ENCODE assay signal across 40 mouse cellular contexts in genomic region chr16:58658668-58659067, GRCm38 (mm10). TPM values are rescaled to one million over a fixed set of nuclear protein-coding genes. Genes with fewer than 3 reads are reported as not detected.
A peak's percentile ranks its signal among the peaks of the same experiment; 100 is the strongest.
DNase-seq lines count a peak whose midpoint lies in the region; ATAC-seq and TF ChIP-seq lines count a peak whose summit lies in the region.
"Had no signal": no experiment of that assay in that cellular context is flagged by ENCODE, and none has a peak within 500 bp of the region (broad histone marks: within the 10 kb centered on the region; RNA-seq: fewer than 3 reads in every experiment).

No protein-coding gene starts in this region.

- no peaks in the 10 kb centered on the region for H3K27me3 ChIP-seq in midbrain, embryonic 10.5 days (ENCODE audit: low read depth, poor library complexity, severe bottlenecking)
- H3K27me3 ChIP-seq in midbrain, embryonic 13.5 days, result no peaks in the 10 kb centered on the region
- no peaks in the 10 kb centered on the region for H3K27me3 ChIP-seq in liver, embryonic 12.5 days (replicated peaks)
- no peaks in the 10 kb centered on the region for H3K27me3 ChIP-seq in liver, postnatal 0 days (ENCODE audit: insufficient read depth, low read length)
- H3K27me3 ChIP-seq: embryonic facial prominence, embryonic 12.5 days; forebrain, embryonic 12.5 days; heart, embryonic 13.5 days had no signal

- ATAC-seq in midbrain, embryonic 13.5 days, result no peak
- peak; percentile 72 for ATAC-seq in liver, embryonic 12.5 days
- ATAC-seq in liver, postnatal 0 days, result peak; percentile 46
- ATAC-seq: activated CD4-positive, CD25-positive, alpha-beta regulatory T cell, adult 4 months; forebrain, postnatal 0 days; hindbrain, embryonic 16.5 days; lung, postnatal 0 days; midbrain, embryonic 16.5 days had no signal

- H3K9ac ChIP-seq in midbrain, embryonic 13.5 days (replicated peaks), result no peak overlapping the region
- peak overlapping the region; percentile 51; the same call in 1 of the 2 replicates for H3K9ac ChIP-seq in liver, embryonic 12.5 days
- H3K9ac ChIP-seq in liver, postnatal 0 days (replicated peaks), result 0 out of 2 replicates have a peak overlapping the region, but pooled peaks have one; percentile 3
- H3K9ac ChIP-seq: embryonic facial prominence, embryonic 12.5 days; forebrain, embryonic 12.5 days; forebrain, postnatal 0 days; heart, embryonic 13.5 days had no signal

- H3K4me2 ChIP-seq in midbrain, embryonic 13.5 days (replicated peaks), result no peak overlapping the region
- peak overlapping the region; percentile 56 for H3K4me2 ChIP-seq in liver, embryonic 12.5 days
- H3K4me2 ChIP-seq in liver, postnatal 0 days (ENCODE audit: low read depth, low read length), result peak overlapping the region; percentile 38; the same call in 1 of the 2 replicates
- H3K4me2 ChIP-seq: embryonic facial prominence, embryonic 12.5 days; forebrain, embryonic 12.5 days; heart, embryonic 13.5 days had no signal

- no peaks in the 10 kb centered on the region for H3K36me3 ChIP-seq in midbrain, embryonic 10.5 days
- H3K36me3 ChIP-seq in midbrain, embryonic 13.5 days, result no peaks in the 10 kb centered on the region
- no peaks in the 10 kb centered on the region for H3K36me3 ChIP-seq in liver, embryonic 12.5 days
- H3K36me3 ChIP-seq in liver, postnatal 0 days (replicated peaks; ENCODE audit: insufficient read depth, low read length), result no peaks in the 10 kb centered on the region
- H3K36me3 ChIP-seq: embryonic facial prominence, embryonic 12.5 days; forebrain, embryonic 12.5 days; heart, embryonic 13.5 days had no signal

- H3K4me3 ChIP-seq in midbrain, embryonic 10.5 days, result no peak overlapping the region
- H3K4me3 ChIP-seq in midbrain, embryonic 13.5 days (replicated peaks), result no peak overlapping the region
- no peak overlapping the region; the same call in 1 of the 2 replicates for H3K4me3 ChIP-seq in liver, embryonic 12.5 days
- no peak overlapping the region for H3K4me3 ChIP-seq in liver, postnatal 0 days (ENCODE audit: low read depth, low read length)
- H3K4me3 ChIP-seq: embryonic facial prominence, embryonic 12.5 days; forebrain, embryonic 12.5 days; heart, embryonic 13.5 days had no signal

- H3K9me3 ChIP-seq in midbrain, embryonic 10.5 days (replicated peaks), result no peaks in the 10 kb centered on the region
- no peaks in the 10 kb centered on the region for H3K9me3 ChIP-seq in midbrain, embryonic 13.5 days
- no peaks in the 10 kb centered on the region for H3K9me3 ChIP-seq in liver, embryonic 12.5 days (replicated peaks)
- H3K9me3 ChIP-seq in liver, postnatal 0 days (ENCODE audit: low read length), result no peaks in the 10 kb centered on the region
- H3K9me3 ChIP-seq: embryonic facial prominence, embryonic 12.5 days; forebrain, embryonic 12.5 days; heart, embryonic 13.5 days had no signal

- peak; percentile 71 for TF ChIP-seq EP300 in liver, postnatal 0 days (IDR thresholded peaks at IDR 0.05; ENCODE audit: low read depth)

- WGBS in midbrain, embryonic 10.5 days, result 89% methylated on average over 6 of the region's 6 CpGs
- WGBS in midbrain, embryonic 13.5 days, result 92% methylated on average over 6 of the region's 6 CpGs
- 54% methylated on average over 6 of the region's 6 CpGs for WGBS in liver, embryonic 12.5 days (ENCODE audit: insufficient replicate concordance)
- 72% methylated on average over 6 of the region's 6 CpGs for WGBS in liver, postnatal 0 days (ENCODE audit: insufficient replicate concordance)

- peak; percentile 74 for DNase-seq in heart, adult 11 months
- DNase-seq in heart, adult 8-10 months (ENCODE audit: low spot score), result no peak
- peak; percentile 8 for DNase-seq in midbrain, embryonic 10.5 days (ENCODE audit: low spot score)
- DNase-seq in liver, postnatal 0 days, result no peak
- DNase-seq in lung, postnatal 25 days (ENCODE audit: low spot score), result no peak
- no peak for DNase-seq in urinary bladder, postnatal 4 days (ENCODE audit: low spot score in 2 of 2)
- DNase-seq: adrenal gland, adult 8-10 months; cerebellum, adult 8-10 months; embryo, embryonic 11 days; forebrain, postnatal 0 days; gastrocnemius, postnatal 10 days; heart, postnatal 10 days; kidney, adult 9 months; kidney, postnatal 10 days; layer of hippocampus, postnatal 36 days; right cerebral cortex, postnatal 25 days; thymus, adult 2 months; thymus, postnatal 36 days had no signal

- no peak for TF ChIP-seq CTCF in liver, postnatal 0 days (IDR thresholded peaks at IDR 0.05; ENCODE audit: low read depth)

- H3K27ac ChIP-seq in midbrain, embryonic 10.5 days (replicated peaks), result no peak overlapping the region
- no peak overlapping the region for H3K27ac ChIP-seq in midbrain, embryonic 13.5 days
- H3K27ac ChIP-seq in liver, embryonic 12.5 days, result peak overlapping the region; percentile 85
- H3K27ac ChIP-seq in liver, postnatal 0 days (ENCODE audit: low read depth), result peak overlapping the region; percentile 64
- H3K27ac ChIP-seq: embryonic facial prominence, embryonic 12.5 days; forebrain, embryonic 12.5 days; heart, embryonic 13.5 days had no signal

- no peaks in the 10 kb centered on the region for H3K4me1 ChIP-seq in midbrain, embryonic 10.5 days
- no peaks in the 10 kb centered on the region for H3K4me1 ChIP-seq in midbrain, embryonic 13.5 days (replicated peaks)
- peaks cover 72% of the 10 kb centered on the region for H3K4me1 ChIP-seq in liver, embryonic 12.5 days
- peaks cover 36% of the 10 kb centered on the region for H3K4me1 ChIP-seq in liver, postnatal 0 days (ENCODE audit: insufficient read depth)
- H3K4me1 ChIP-seq: embryonic facial prominence, embryonic 12.5 days; forebrain, embryonic 12.5 days; heart, embryonic 13.5 days had no signal

RNA-seq across cellular contexts. Expression of gene Cpox, which starts 11.4 kb away (rescaled TPM):
- 10 to 100 TPM; 39.1 to 46.8 (median 41.3) TPM for total RNA-seq in heart, adult 8-10 months (2022)
- 20.6 and 24.1 TPM in 2 replicates for polyA plus RNA-seq in midbrain, embryonic 10.5 days (2016; fragmentation: Nextera tagmentation; extraction: Ambion mirVana)
- 7.1 and 10.6 TPM in 2 replicates for polyA plus RNA-seq in midbrain, embryonic 13.5 days (2015; fragmentation: Nextera tagmentation; extraction: Ambion mirVana)
- polyA plus RNA-seq in liver, embryonic 12.5 days (2016; fragmentation: Nextera tagmentation; extraction: Ambion mirVana), result 692 and 703 TPM in 2 replicates
- 178 and 189 TPM in 2 replicates for polyA plus RNA-seq in liver, postnatal 0 days (2015; fragmentation: Nextera tagmentation; extraction: Ambion mirVana)

RNA-seq across cellular contexts. Expression of gene E330017A01Rik, which starts 20.1 kb away (rescaled TPM):
- total RNA-seq in heart, adult 8-10 months (2022), result not detected
- polyA plus RNA-seq in midbrain, embryonic 10.5 days (2016; fragmentation: Nextera tagmentation; extraction: Ambion mirVana), result not detected in 2 replicates
- not detected in 2 replicates for polyA plus RNA-seq in midbrain, embryonic 13.5 days (2015; fragmentation: Nextera tagmentation; extraction: Ambion mirVana)
- polyA plus RNA-seq in liver, embryonic 12.5 days (2016; fragmentation: Nextera tagmentation; extraction: Ambion mirVana), result not detected in 2 replicates
- polyA plus RNA-seq in liver, postnatal 0 days (2015; fragmentation: Nextera tagmentation; extraction: Ambion mirVana), result not detected in 2 replicates
- total RNA-seq: adrenal gland, adult 8-10 months; adrenal gland, postnatal 4 days; ES-E14; forebrain, postnatal 0 days; gastrocnemius, postnatal 10 days; granulocyte monocyte progenitor cell, adult 5-6 weeks; heart, postnatal 10 days; layer of hippocampus, postnatal 36 days; liver, adult 2 months; neutrophil, adult 5-6 weeks had no signal
- polyA plus RNA-seq: activated CD4-positive, CD25-positive, alpha-beta regulatory T cell, adult 4 months; C2C12; embryonic facial prominence, embryonic 12.5 days; forebrain, embryonic 12.5 days; forebrain, postnatal 0 days; heart, embryonic 13.5 days; hindbrain, embryonic 11.5 days; hindbrain, embryonic 16.5 days; intestine, embryonic 14.5 days; large intestine, adult 2 months; limb, embryonic 11.5 days; liver, adult 2 months; lung, postnatal 0 days; midbrain, embryonic 16.5 days; neural tube, embryonic 11.5 days; stomach, embryonic 16.5 days; thymus, adult 2 months had no signal

RNA-seq across cellular contexts. Expression of gene Gm813, which starts 41.9 kb away (rescaled TPM):
- total RNA-seq in heart, adult 8-10 months (2022), result not detected
- polyA plus RNA-seq in midbrain, embryonic 10.5 days (2016; fragmentation: Nextera tagmentation; extraction: Ambion mirVana), result not detected in 2 replicates
- polyA plus RNA-seq in midbrain, embryonic 13.5 days (2015; fragmentation: Nextera tagmentation; extraction: Ambion mirVana), result not detected in 2 replicates
- not detected in 2 replicates for polyA plus RNA-seq in liver, embryonic 12.5 days (2016; fragmentation: Nextera tagmentation; extraction: Ambion mirVana)
- not detected in 2 replicates for polyA plus RNA-seq in liver, postnatal 0 days (2015; fragmentation: Nextera tagmentation; extraction: Ambion mirVana)
- total RNA-seq: adrenal gland, adult 8-10 months; adrenal gland, postnatal 4 days; CH12.LX; ES-E14; forebrain, postnatal 0 days; gastrocnemius, postnatal 10 days; granulocyte monocyte progenitor cell, adult 5-6 weeks; heart, postnatal 10 days; layer of hippocampus, postnatal 36 days; liver, adult 2 months; neutrophil, adult 5-6 weeks had no signal
- polyA plus RNA-seq: activated CD4-positive, CD25-positive, alpha-beta regulatory T cell, adult 4 months; C2C12; embryonic facial prominence, embryonic 12.5 days; forebrain, embryonic 12.5 days; forebrain, postnatal 0 days; heart, embryonic 13.5 days; hindbrain, embryonic 11.5 days; hindbrain, embryonic 16.5 days; intestine, embryonic 14.5 days; large intestine, adult 2 months; limb, embryonic 11.5 days; liver, adult 2 months; lung, postnatal 0 days; midbrain, embryonic 16.5 days; neural tube, embryonic 11.5 days; stomach, embryonic 16.5 days; thymus, adult 2 months had no signal

Comparison
In these comparisons a context has a peak if more than half of its experiments do, and no peak if none do; other contexts are left out.
1. DNase-seq: peak in heart, adult 11 months (single experiment) and midbrain, embryonic 10.5 days (single experiment); none in heart, adult 8-10 months (single experiment), liver, postnatal 0 days (single experiment), lung, postnatal 25 days (single experiment) and urinary bladder, postnatal 4 days (0 of 2).
2. H3K27ac ChIP-seq: peak in liver, embryonic 12.5 days (single experiment) and liver, postnatal 0 days (single experiment); none in midbrain, embryonic 10.5 days (single experiment) and midbrain, embryonic 13.5 days (single experiment).